Mouse (Mus musculus) midbrain, embryonic 11.5 days (tissue): ENCODE results near the gene Dock2. TPM values are rescaled to one million over a fixed set of nuclear protein-coding genes. Genes with fewer than 3 reads are reported as not detected.

ENCODE experiments used
- ATAC-seq: fragments of 200-750 bp; cut with Nextera tagmentation; 2 replicates; pipeline ENCODE4 v1.8.0; 2017; ENCODE audit warnings: moderate TSS enrichment, moderate library complexity; ENCODE audit not compliant: low FRiP score
- DNase-seq: peaks from one replicate; pipeline ENCODE4 v3.0.0; 2015; ENCODE audit warnings: low spot score; ENCODE audit errors: missing footprints
- H3K27ac ChIP-seq: fragments of 300-500 bp; sonication (generic); 2 replicates; pipeline ENCODE4 v1.5.1; 2014; ENCODE audit warnings: low read depth, low read length
- H3K27me3 ChIP-seq: fragments of 300-500 bp; sonication (generic); 2 replicates; pipeline ENCODE4 v1.6.1; 2014; ENCODE audit warnings: mild to moderate bottlenecking, low read length, moderate library complexity, mixed read lengths; ENCODE audit not compliant: control insufficient read depth, insufficient read depth
- H3K36me3 ChIP-seq: fragments of 300-500 bp; sonication (generic); 2 replicates; pipeline ENCODE4 v1.6.1; 2014; ENCODE audit warnings: mild to moderate bottlenecking, low read length, moderate library complexity, mixed read lengths; ENCODE audit not compliant: control insufficient read depth, insufficient read depth
- H3K4me1 ChIP-seq: fragments of 300-500 bp; sonication (generic); 2 replicates; pipeline ENCODE4 v1.6.1; 2014; ENCODE audit warnings: low read length; ENCODE audit not compliant: control insufficient read depth, insufficient read depth
- H3K4me2 ChIP-seq: fragments of 300-500 bp; sonication (generic); 2 replicates; pipeline ENCODE4 v1.6.1; 2014; ENCODE audit warnings: mild to moderate bottlenecking, moderate library complexity
- H3K4me3 ChIP-seq: fragments of 300-500 bp; sonication (generic); 2 replicates; pipeline ENCODE4 v1.5.1; 2014; ENCODE audit warnings: low read depth, low read length
- H3K9ac ChIP-seq: fragments of 300-500 bp; sonication (generic); 2 replicates; pipeline ENCODE4 v1.6.1; 2014; ENCODE audit warnings: low read length
- H3K9me3 ChIP-seq: fragments of 300-500 bp; sonication (generic); 2 replicates; pipeline ENCODE4 v1.6.1; 2016; ENCODE audit warnings: low read length; ENCODE audit not compliant: control insufficient read depth
- WGBS: fragments of 180-500 bp; shearing (Covaris S2); extraction: QIAGEN DNeasy Blood & Tissue Kit; methylation state at CpG from one replicate; pipeline ENCODE4 v1.1.7; 2014; 5-methylcytosine and 5-hydroxymethylcytosine counted together
- polyA plus RNA-seq: library from polyadenylated mRNA; unstranded; fragments of >200 nt; fragmentation: Nextera tagmentation; extraction: Ambion mirVana; gene quantifications from 2 replicates; pipeline ENCODE4 v1.2.1, GENCODE M21; 2014

Dock2 gene
- polyA plus RNA-seq, 1 experiment from 2014 or later = 0.79 TPM

DNA sequence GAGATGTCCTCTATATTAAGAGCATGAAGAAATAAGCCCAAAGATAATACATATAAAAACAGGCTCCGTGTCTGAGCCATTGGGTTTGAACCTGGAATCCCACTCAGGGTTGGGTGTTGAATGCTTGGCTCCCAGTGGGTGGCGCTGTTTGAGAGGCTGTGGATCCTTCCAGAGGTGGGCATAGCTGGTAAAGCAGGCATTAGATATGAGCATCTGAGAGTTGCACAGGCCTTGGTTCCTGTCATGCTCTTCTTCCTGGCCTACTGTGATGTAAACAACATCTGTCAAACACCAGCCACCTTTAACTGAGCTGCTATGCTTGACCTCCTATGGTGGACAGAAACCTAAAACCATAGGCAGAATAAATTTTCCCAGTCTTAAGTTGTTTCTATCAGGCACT lies 507.8 kb downstream of the Dock2 start:
- WGBS = 30% methylated on average over 2 of the region's 2 CpGs
- Histone ChIP-seq H3K4me3 (no peak overlapping the region), H3K36me3 (no peaks in the 10 kb centered on the region), H3K4me2 (no peak overlapping the region), H3K9me3 (no peaks in the 10 kb centered on the region), H3K4me1 (peaks cover 7% of the 10 kb centered on the region; the same call in 1 of the 2 replicates), H3K27ac (no peak overlapping the region), H3K27me3 (peaks cover 22% of the 10 kb centered on the region), H3K9ac (no peak overlapping the region)
- ATAC-seq (no peak), DNase-seq (no peak)

DNA sequence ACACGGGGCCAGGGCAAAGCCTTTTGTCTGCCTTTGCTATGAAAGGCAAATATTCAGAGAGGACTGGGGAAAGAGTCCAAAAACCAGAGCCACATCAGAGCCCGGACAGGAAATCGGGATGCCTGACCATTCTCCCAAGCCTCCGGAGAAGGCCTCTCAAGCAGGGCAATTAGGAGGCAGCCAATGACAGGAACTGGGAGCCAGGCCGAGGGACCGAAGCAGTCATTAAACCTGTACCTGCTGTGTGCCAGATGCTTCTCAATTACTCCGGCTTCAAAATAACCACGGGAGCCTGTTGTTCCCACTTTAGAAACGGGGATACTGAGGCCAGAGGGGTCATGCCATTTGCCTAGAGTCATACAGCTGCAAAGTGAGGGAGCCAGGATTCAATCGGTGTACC lies 511.7 kb downstream of the Dock2 start:
- Histone ChIP-seq H3K4me1 (peaks cover 7% of the 10 kb centered on the region; the same call in 1 of the 2 replicates), H3K27me3 (peaks cover 5% of the 10 kb centered on the region; the same call in 1 of the 2 replicates), H3K9me3 (no peaks in the 10 kb centered on the region), H3K4me3 (no peak overlapping the region), H3K4me2 (no peak overlapping the region), H3K36me3 (no peaks in the 10 kb centered on the region), H3K9ac (no peak overlapping the region), H3K27ac (no peak overlapping the region)
- ATAC-seq (no peak), DNase-seq (no peak)
- 55% methylated on average over 10 of the region's 10 CpGs for WGBS

DNA sequence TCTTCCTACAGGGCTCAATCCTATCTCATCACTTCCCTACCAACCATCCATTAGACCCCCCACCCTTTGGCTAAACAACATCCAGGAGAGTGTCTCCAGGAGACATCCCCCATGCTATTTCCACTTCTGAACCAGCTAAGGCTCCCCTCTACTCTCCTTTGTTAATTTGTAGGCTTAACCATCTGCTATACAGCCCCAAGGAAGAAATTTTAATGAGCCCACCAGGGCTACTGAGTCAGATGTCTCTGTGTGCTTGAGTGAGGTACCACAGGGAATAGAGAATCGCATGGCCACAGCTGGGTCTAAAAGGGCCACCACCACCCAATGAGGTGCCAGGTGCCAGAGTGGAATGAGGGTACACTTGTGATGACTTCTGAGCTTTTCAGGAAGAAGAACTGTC lies 519.6 kb downstream of the Dock2 start:
- Histone ChIP-seq H3K4me1 (no peaks in the 10 kb centered on the region), H3K27ac (no peak overlapping the region), H3K9ac (no peak overlapping the region), H3K36me3 (no peaks in the 10 kb centered on the region), H3K27me3 (no peaks in the 10 kb centered on the region), H3K9me3 (no peaks in the 10 kb centered on the region), H3K4me2 (no peak overlapping the region), H3K4me3 (no peak overlapping the region)
- 69% methylated on average over 1 of the region's 1 CpGs for WGBS
- no peak for ATAC-seq
- DNase-seq = peak; percentile 26

DNA sequence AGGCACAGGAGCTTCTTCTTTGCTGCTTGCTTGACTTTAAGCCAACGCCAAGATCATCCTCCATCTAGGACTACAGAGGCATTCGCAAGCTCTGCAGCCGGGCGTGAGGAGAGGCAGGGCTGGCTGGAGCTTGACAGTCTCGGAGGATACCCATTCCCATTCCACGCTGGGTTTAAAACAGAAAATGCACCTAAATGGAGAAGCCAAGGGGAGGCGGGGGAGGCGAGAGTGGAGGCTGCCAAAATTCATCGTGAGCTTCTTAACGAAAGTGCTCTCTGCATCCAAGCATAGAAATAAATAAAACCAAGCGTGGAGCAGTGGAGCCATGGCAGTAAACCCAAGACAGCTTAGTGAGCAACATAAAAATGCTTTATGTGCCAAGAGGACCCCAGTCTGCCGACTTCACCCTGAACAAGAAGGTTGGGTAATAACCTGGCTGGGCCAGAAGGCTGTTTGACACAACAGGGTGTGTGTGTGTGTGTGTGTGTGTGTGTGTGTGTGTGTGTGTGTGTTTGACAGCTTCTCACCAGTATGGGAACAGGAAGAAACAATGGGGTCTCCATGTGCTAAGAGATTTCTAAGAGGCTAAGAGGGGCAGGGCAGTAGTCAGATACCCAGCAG lies 524.7 kb downstream of the Dock2 start:
- Histone ChIP-seq H3K9ac (no peak overlapping the region), H3K36me3 (no peaks in the 10 kb centered on the region), H3K4me3 (no peak overlapping the region), H3K4me1 (no peaks in the 10 kb centered on the region), H3K27ac (no peak overlapping the region), H3K4me2 (no peak overlapping the region), H3K9me3 (no peaks in the 10 kb centered on the region), H3K27me3 (no peaks in the 10 kb centered on the region)
- DNase-seq = peak; percentile 76
- ATAC-seq = no peak
- WGBS = 88% methylated on average over 12 of the region's 12 CpGs

DNA sequence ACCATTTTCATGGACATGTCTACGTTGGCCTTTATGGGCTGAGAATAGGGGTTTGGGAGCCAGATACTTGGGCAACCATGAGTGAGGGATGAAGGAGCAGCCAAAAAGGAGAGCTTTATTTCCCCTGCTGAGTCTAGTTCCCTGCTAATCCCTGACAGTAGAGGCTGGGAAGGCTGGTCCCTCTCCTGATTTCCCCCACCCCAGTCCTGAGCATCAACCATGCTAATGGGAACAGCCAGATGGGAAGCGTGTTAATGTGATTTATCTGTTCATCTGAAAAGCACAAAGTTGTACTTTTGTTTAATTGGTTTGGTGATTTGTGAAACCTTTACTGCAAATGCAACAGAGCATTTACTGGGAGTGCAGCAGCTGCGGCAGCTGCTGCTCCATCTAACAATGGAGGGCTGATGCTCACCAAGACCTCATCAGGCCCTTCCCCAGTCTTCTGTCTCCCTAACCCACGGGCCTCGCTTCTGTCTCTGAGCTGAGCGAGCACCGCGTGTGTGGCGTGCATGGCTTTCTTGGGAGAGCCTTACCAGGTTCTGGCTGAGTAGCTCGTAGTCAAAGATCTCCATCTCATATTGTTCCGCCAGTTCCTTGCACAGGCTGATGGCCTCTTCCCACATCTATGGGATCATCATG lies 526.0 kb downstream of the Dock2 start:
- no peaks in the 10 kb centered on the region for H3K36me3 ChIP-seq
- no peak overlapping the region for H3K4me3 ChIP-seq
- no peaks in the 10 kb centered on the region for H3K27me3 ChIP-seq
- H3K4me2 ChIP-seq = no peak overlapping the region
- ATAC-seq (no peak), DNase-seq (peak; percentile 49)
- 73% methylated on average over 11 of the region's 11 CpGs for WGBS
- H3K9me3 ChIP-seq = no peaks in the 10 kb centered on the region
- H3K27ac ChIP-seq = no peak overlapping the region
- H3K9ac ChIP-seq = no peak overlapping the region
- no peaks in the 10 kb centered on the region for H3K4me1 ChIP-seq

DNA sequence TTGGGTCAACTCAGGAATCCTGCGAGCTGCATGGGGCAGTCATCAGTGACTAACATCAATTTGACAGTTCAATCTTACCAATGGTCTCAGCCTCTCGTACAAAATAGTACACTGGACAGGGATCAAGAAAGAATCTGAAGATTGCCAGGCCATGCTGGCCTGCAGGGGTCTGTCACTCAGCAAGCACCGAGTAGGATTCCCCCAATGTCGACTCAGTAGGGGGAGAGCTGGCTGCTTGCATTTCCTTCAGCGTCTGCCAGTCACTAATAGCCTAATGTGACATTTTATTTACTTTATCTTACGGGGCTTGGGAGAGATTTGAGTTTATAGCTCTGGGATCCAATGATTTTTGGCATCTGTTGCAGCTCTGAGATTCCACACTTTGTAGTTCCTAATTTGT lies 540.7 kb downstream of the Dock2 start:
- no peak overlapping the region for H3K27ac ChIP-seq
- WGBS = 70% methylated on average over 6 of the region's 6 CpGs
- no peaks in the 10 kb centered on the region for H3K9me3 ChIP-seq
- H3K36me3 ChIP-seq = no peaks in the 10 kb centered on the region
- H3K4me3 ChIP-seq = no peak overlapping the region
- ATAC-seq (no peak), DNase-seq (no peak)
- no peaks in the 10 kb centered on the region for H3K4me1 ChIP-seq
- H3K9ac ChIP-seq = no peak overlapping the region
- H3K4me2 ChIP-seq = no peak overlapping the region
- no peaks in the 10 kb centered on the region for H3K27me3 ChIP-seq

DNA sequence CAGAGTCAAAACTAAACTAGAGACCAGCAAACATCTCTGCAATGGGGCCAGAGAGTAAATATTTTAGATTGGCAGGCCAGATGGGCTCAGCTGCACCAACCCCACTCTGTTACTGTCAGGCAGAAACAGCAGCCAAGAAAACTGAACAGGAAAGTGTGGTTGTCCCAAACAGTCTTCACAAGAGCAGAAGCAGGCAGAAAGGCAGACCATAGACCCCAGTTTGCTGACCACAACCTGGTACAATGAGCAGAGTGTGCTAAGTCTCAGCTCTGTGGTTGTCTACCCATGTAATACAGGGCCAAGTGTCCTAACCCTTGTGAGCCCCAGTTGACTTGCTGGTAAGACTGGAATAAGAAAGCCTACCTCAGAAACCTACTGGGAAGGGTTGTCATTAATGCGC lies 543.4 kb downstream of the Dock2 start:
- ATAC-seq = no peak
- WGBS = 97% methylated on average over 1 of the region's 1 CpGs
- Histone ChIP-seq H3K27me3 (no peaks in the 10 kb centered on the region), H3K36me3 (no peaks in the 10 kb centered on the region), H3K27ac (no peak overlapping the region), H3K9me3 (no peaks in the 10 kb centered on the region), H3K4me3 (no peak overlapping the region), H3K4me2 (no peak overlapping the region), H3K4me1 (no peaks in the 10 kb centered on the region), H3K9ac (no peak overlapping the region)
- no peak for DNase-seq

DNA sequence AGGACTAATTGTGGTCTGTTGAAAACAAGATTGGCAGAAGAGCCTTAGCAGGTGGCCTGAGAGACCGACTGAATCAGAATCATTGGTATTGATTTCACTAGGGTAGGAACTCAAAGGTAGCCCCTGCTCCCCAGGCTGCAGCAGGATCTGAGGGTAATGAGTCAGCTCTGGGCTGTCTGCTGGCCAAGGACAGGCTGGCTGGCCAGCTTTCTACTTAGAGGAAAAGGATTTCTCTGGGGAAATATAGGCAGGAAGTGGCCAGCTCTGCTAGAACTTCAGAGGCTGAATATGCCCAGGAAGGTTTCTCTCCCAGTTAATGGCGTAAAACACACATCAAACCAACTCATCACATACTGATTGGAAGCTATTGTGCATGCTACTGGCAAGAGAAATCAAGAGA lies 544.0 kb downstream of the Dock2 start:
- H3K4me1 ChIP-seq = no peaks in the 10 kb centered on the region
- no peaks in the 10 kb centered on the region for H3K27me3 ChIP-seq
- no peak for DNase-seq
- H3K4me2 ChIP-seq = no peak overlapping the region
- 87% methylated on average over 2 of the region's 2 CpGs for WGBS
- ATAC-seq = no peak
- H3K4me3 ChIP-seq = no peak overlapping the region
- H3K27ac ChIP-seq = no peak overlapping the region
- H3K36me3 ChIP-seq = no peaks in the 10 kb centered on the region
- no peaks in the 10 kb centered on the region for H3K9me3 ChIP-seq
- no peak overlapping the region for H3K9ac ChIP-seq

DNA sequence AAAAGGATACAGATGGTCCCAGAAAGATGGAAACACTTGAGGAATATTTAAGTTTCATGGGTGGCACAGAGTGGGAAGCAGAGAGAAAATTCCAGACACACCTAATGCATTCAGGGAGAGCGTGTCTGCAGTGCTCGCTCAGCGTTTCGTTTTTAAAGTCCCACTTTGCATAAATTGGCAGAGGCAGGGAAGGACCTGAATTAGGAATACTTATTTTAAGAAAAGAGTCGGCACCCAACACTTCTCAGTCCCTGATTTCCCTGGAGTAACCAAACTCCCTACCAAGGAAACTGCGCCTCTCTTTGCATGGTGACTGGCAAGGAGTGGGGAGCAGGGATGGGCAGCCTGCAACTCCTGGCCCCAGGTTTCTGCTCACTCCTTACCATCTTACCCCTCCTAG lies 546.8 kb downstream of the Dock2 start:
- Histone ChIP-seq H3K36me3 (no peaks in the 10 kb centered on the region), H3K9me3 (no peaks in the 10 kb centered on the region), H3K9ac (no peak overlapping the region), H3K27ac (no peak overlapping the region), H3K27me3 (no peaks in the 10 kb centered on the region), H3K4me1 (no peaks in the 10 kb centered on the region), H3K4me2 (no peak overlapping the region), H3K4me3 (no peak overlapping the region)
- 89% methylated on average over 6 of the region's 6 CpGs for WGBS
- no peak for DNase-seq
- no peak for ATAC-seq
